Mouse (Mus musculus): Measurements from ENCODE around the gene Akap11.
A peak's percentile ranks its signal among the peaks of the same experiment; 100 is the strongest.

Akap11 gene

GRCm38 (mm10) chr14:78526907-78527306 lies 9.7 kb downstream of the Akap11 start:
- DNase-seq = no peak

GRCm38 (mm10) chr14:78526475-78526874 lies 10.1 kb downstream of the Akap11 start:
- DNase-seq = no peak

- peak; percentile 15 for DNase-seq
Measured at GRCm38 (mm10) chr14:78525611-78526457, 10.8 kb downstream of the Akap11 start.

- DNase-seq = no peak
Measured at GRCm38 (mm10) chr14:78525059-78525458, 11.5 kb downstream of the Akap11 start.

GRCm38 (mm10) chr14:78510713-78511112 lies 25.9 kb downstream of the Akap11 start:
- DNase-seq = no peak

- DNase-seq = no peak
Measured at GRCm38 (mm10) chr14:78509791-78510190, 26.8 kb downstream of the Akap11 start.

- DNase-seq = no peak
Measured at GRCm38 (mm10) chr14:78500578-78500977, 36.0 kb downstream of the Akap11 start.

GRCm38 (mm10) chr14:78496691-78497090 lies 39.9 kb downstream of the Akap11 start:
- DNase-seq = no peak

GRCm38 (mm10) chr14:78495241-78495640 lies 41.4 kb downstream of the Akap11 start:
- no peak for DNase-seq

- DNase-seq = no peak
Measured at GRCm38 (mm10) chr14:78492602-78493001, 44.0 kb downstream of the Akap11 start.

- DNase-seq = no peak
Measured at GRCm38 (mm10) chr14:78491432-78491831, 45.2 kb downstream of the Akap11 start.

- peak; percentile 31 for DNase-seq
Measured at GRCm38 (mm10) chr14:78482385-78483231, 54.0 kb downstream of the Akap11 start.

- no peak for DNase-seq
Measured at GRCm38 (mm10) chr14:78474058-78474457, 62.5 kb downstream of the Akap11 start.

GRCm38 (mm10) chr14:78470714-78471113 lies 65.9 kb downstream of the Akap11 start:
- DNase-seq = no peak

GRCm38 (mm10) chr14:78468991-78469390 lies 67.6 kb downstream of the Akap11 start:
- DNase-seq = peak; percentile 35

- no peak for DNase-seq
Measured at GRCm38 (mm10) chr14:78467994-78468393, 68.6 kb downstream of the Akap11 start.

- no peak for DNase-seq
Measured at GRCm38 (mm10) chr14:78464353-78464752, 72.3 kb downstream of the Akap11 start.

GRCm38 (mm10) chr14:78459121-78459520 lies 77.5 kb downstream of the Akap11 start:
- DNase-seq = no peak

- DNase-seq = no peak
Measured at GRCm38 (mm10) chr14:78458705-78459104, 77.9 kb downstream of the Akap11 start.

- DNase-seq = no peak
Measured at GRCm38 (mm10) chr14:78454970-78455369, 81.6 kb downstream of the Akap11 start.

- DNase-seq = no peak
Measured at GRCm38 (mm10) chr14:78448807-78449406, 87.7 kb downstream of the Akap11 start.

- DNase-seq = no peak
Measured at GRCm38 (mm10) chr14:78448017-78448416, 88.6 kb downstream of the Akap11 start.

- DNase-seq = no peak
Measured at GRCm38 (mm10) chr14:78447542-78447941, 89.1 kb downstream of the Akap11 start.

Measured in kidney, adult 11 months (tissue).